Comparison of ENCODE assay signal across 25 mouse cellular contexts in the genomic region with DNA sequence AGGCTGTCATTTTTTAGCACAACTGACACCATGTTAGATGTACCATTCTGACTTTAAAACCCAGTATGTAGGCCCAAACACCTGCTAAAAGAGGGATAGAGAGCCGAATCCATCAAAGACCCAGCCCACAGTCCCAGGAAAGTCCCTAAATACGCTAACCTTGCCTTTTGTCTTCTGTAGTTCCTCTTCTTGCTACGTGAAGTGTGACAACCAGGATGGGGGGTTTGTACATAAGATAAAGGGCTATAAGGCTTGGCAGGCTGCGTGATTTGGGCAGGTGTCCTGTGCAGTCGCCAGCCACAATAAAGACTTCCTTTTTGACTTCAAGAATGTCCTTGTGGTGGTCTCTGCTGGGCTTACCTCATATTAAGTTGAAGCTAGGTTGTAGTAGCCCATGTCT. TPM values are rescaled to one million over a fixed set of nuclear protein-coding genes. Genes with fewer than 3 reads are reported as not detected.
DNase-seq lines count a peak whose midpoint lies in the region; ATAC-seq and TF ChIP-seq lines count a peak whose summit lies in the region.
"Had no signal": no experiment of that assay in that cellular context is flagged by ENCODE, and none has a peak within 500 bp of the region (broad histone marks: within the 10 kb centered on the region; RNA-seq: fewer than 3 reads in every experiment).

No protein-coding gene starts in this region.

- no peaks in the 10 kb centered on the region for H3K4me1 ChIP-seq in midbrain, embryonic 11.5 days (ENCODE audit: control insufficient read depth, insufficient read depth, low read length)
- no peaks in the 10 kb centered on the region for H3K4me1 ChIP-seq in midbrain, embryonic 16.5 days (ENCODE audit: control insufficient read depth, insufficient read depth, low read length)
- H3K4me1 ChIP-seq in MEL (ENCODE audit: control insufficient read depth in 1 of 2, insufficient read depth in 2 of 2, low read length in 2 of 2): peaks cover 11 to 21% of the 10 kb centered on the region in 2 experiments; a peak in 3 of 4 replicates
- no peaks in the 10 kb centered on the region for H3K4me1 ChIP-seq in kidney, embryonic 16.5 days (ENCODE audit: insufficient read depth, low read length)
- H3K4me1 ChIP-seq: embryonic facial prominence, embryonic 13.5 days; forebrain, embryonic 12.5 days; forebrain, embryonic 15.5 days; hindbrain, embryonic 12.5 days; hindbrain, embryonic 15.5 days had no signal

- TF ChIP-seq POLR2A in MEL (IDR thresholded peaks at IDR 0.05; ENCODE audit: control insufficient read depth in 1 of 2, insufficient read depth in 1 of 2, low read depth in 1 of 2, low read length in 2 of 2, poor library complexity in 1 of 2): no peak

- H3K4me2 ChIP-seq in midbrain, embryonic 11.5 days: no peak overlapping the region
- H3K4me2 ChIP-seq in midbrain, embryonic 16.5 days (ENCODE audit: low read length): no peak overlapping the region
- no peak overlapping the region for H3K4me2 ChIP-seq in kidney, embryonic 16.5 days (replicated peaks; ENCODE audit: low read depth, low read length)
- H3K4me2 ChIP-seq: embryonic facial prominence, embryonic 13.5 days; forebrain, embryonic 12.5 days; forebrain, embryonic 15.5 days; heart, embryonic 11.5 days; hindbrain, embryonic 12.5 days; hindbrain, embryonic 15.5 days had no signal

- DNase-seq in midbrain, embryonic 11.5 days (ENCODE audit: low spot score, missing footprints): peak; percentile 35
- DNase-seq in B cell, adult 2 months: peak; percentile 49 to 63
- DNase-seq in MEL (ENCODE audit: low read depth, low spot score): peak; percentile 73
- peak; percentile 78 for DNase-seq in splenic B cell, adult 2 months (ENCODE audit: low read depth, low spot score)
- no peak for DNase-seq in left cerebral cortex, adult 8-10 months (ENCODE audit: low spot score in 2 of 2)
- DNase-seq: adrenal gland, postnatal 10 days; adrenal gland, postnatal 36 days; cerebellum, adult 2 months; cerebellum, adult 9-11 months; cerebellum, postnatal 25 days; embryo, embryonic 11 days; gastrocnemius, adult 2 months; gastrocnemius, postnatal 14 days; heart, adult 11 months had no signal

- H3K27me3 ChIP-seq in midbrain, embryonic 11.5 days (ENCODE audit: control insufficient read depth, insufficient read depth, low read length): no peaks in the 10 kb centered on the region
- H3K27me3 ChIP-seq in midbrain, embryonic 16.5 days (ENCODE audit: control insufficient read depth, insufficient read depth, low read depth, low read length): no peaks in the 10 kb centered on the region
- H3K27me3 ChIP-seq in MEL (ENCODE audit: control insufficient read depth in 1 of 2, insufficient read depth in 2 of 2, low read length in 2 of 2): no peaks in the 10 kb centered on the region
- H3K27me3 ChIP-seq in splenic B cell, adult 2 months (ENCODE audit: control insufficient read depth, insufficient read depth, low read length, poor library complexity, severe bottlenecking): no peaks in the 10 kb centered on the region
- no peaks in the 10 kb centered on the region for H3K27me3 ChIP-seq in kidney, embryonic 16.5 days (ENCODE audit: insufficient read depth, low read length)
- H3K27me3 ChIP-seq: embryonic facial prominence, embryonic 13.5 days; forebrain, embryonic 12.5 days; forebrain, embryonic 15.5 days; hindbrain, embryonic 12.5 days; hindbrain, embryonic 15.5 days; Patski had no signal

- H3K4me3 ChIP-seq in midbrain, embryonic 11.5 days (ENCODE audit: low read depth, low read length): no peak overlapping the region
- H3K4me3 ChIP-seq in midbrain, embryonic 16.5 days (ENCODE audit: low read depth, low read length): no peak overlapping the region
- no peak overlapping the region for H3K4me3 ChIP-seq in MEL (ENCODE audit: control insufficient read depth in 1 of 2, insufficient read depth in 1 of 2, low read depth in 2 of 2, low read length in 2 of 2)
- no peak overlapping the region for H3K4me3 ChIP-seq in kidney, embryonic 16.5 days (ENCODE audit: low read length)
- H3K4me3 ChIP-seq: embryonic facial prominence, embryonic 10.5 days; embryonic facial prominence, embryonic 13.5 days; erythroblast, embryonic 14.5 days; forebrain, embryonic 12.5 days; forebrain, embryonic 15.5 days; gastrocnemius, adult 2 months; hindbrain, embryonic 12.5 days; hindbrain, embryonic 15.5 days had no signal

- H3K79me2 ChIP-seq in MEL (ENCODE audit: control insufficient read depth, insufficient read depth, low read length, poor library complexity): peaks cover 5% of the 10 kb centered on the region

- TF ChIP-seq RAD21 in MEL (IDR thresholded peaks at IDR 0.05; ENCODE audit: low read depth, low read length): no peak

- 72% methylated on average over 5 of the region's 5 CpGs for WGBS in midbrain, embryonic 11.5 days
- 70% methylated on average over 5 of the region's 5 CpGs for WGBS in midbrain, embryonic 16.5 days
- 81% methylated on average over 5 of the region's 5 CpGs for WGBS in kidney, embryonic 16.5 days

- H3K27ac ChIP-seq in midbrain, embryonic 11.5 days (ENCODE audit: low read depth, low read length): no peak overlapping the region
- H3K27ac ChIP-seq in midbrain, embryonic 16.5 days (ENCODE audit: low read length): no peak overlapping the region
- H3K27ac ChIP-seq in MEL (ENCODE audit: control insufficient read depth, low read depth, low read length): peak overlapping the region; percentile 52
- no peak overlapping the region for H3K27ac ChIP-seq in kidney, embryonic 16.5 days (ENCODE audit: low read length)
- H3K27ac ChIP-seq: embryonic facial prominence, embryonic 10.5 days; embryonic facial prominence, embryonic 13.5 days; forebrain, embryonic 12.5 days; forebrain, embryonic 15.5 days; gastrocnemius, adult 2 months; hindbrain, embryonic 12.5 days; hindbrain, embryonic 15.5 days had no signal

- ATAC-seq in midbrain, embryonic 11.5 days (ENCODE audit: low FRiP score): no peak
- no peak for ATAC-seq in midbrain, embryonic 16.5 days
- ATAC-seq in kidney, embryonic 16.5 days (ENCODE audit: low FRiP score, low TSS enrichment): no peak
- ATAC-seq: forebrain, embryonic 15.5 days; Patski had no signal

- no peaks in the 10 kb centered on the region for H3K36me3 ChIP-seq in midbrain, embryonic 11.5 days (ENCODE audit: control insufficient read depth, insufficient read depth, low read length)
- no peaks in the 10 kb centered on the region for H3K36me3 ChIP-seq in midbrain, embryonic 16.5 days (ENCODE audit: control insufficient read depth, insufficient read depth, low read length)
- H3K36me3 ChIP-seq in MEL (ENCODE audit: control insufficient read depth in 1 of 2, insufficient read depth in 2 of 2, low read length in 2 of 2): peaks cover 0 to 23% of the 10 kb centered on the region in 2 experiments; a peak in 2 of 4 replicates
- H3K36me3 ChIP-seq in splenic B cell, adult 2 months (ENCODE audit: control insufficient read depth, insufficient read depth, low read length, poor library complexity, severe bottlenecking): no peaks in the 10 kb centered on the region
- H3K36me3 ChIP-seq in kidney, embryonic 16.5 days (ENCODE audit: insufficient read depth, low read length): no peaks in the 10 kb centered on the region
- H3K36me3 ChIP-seq: embryonic facial prominence, embryonic 10.5 days; embryonic facial prominence, embryonic 13.5 days; forebrain, embryonic 12.5 days; forebrain, embryonic 15.5 days; hindbrain, embryonic 12.5 days; hindbrain, embryonic 15.5 days had no signal

- no peaks in the 10 kb centered on the region for H3K9me3 ChIP-seq in midbrain, embryonic 11.5 days (ENCODE audit: control insufficient read depth, low read length)
- H3K9me3 ChIP-seq in midbrain, embryonic 16.5 days (replicated peaks; ENCODE audit: control insufficient read depth, low read length, poor library complexity, severe bottlenecking): no peaks in the 10 kb centered on the region
- H3K9me3 ChIP-seq in MEL (replicated peaks; ENCODE audit: insufficient read depth, low read length): no peaks in the 10 kb centered on the region
- H3K9me3 ChIP-seq in kidney, embryonic 16.5 days (ENCODE audit: low read length): no peaks in the 10 kb centered on the region
- H3K9me3 ChIP-seq: embryonic facial prominence, embryonic 10.5 days; embryonic facial prominence, embryonic 13.5 days; forebrain, embryonic 12.5 days; forebrain, embryonic 15.5 days; hindbrain, embryonic 12.5 days; hindbrain, embryonic 15.5 days had no signal

- peak; percentile 44 to 70 for TF ChIP-seq EP300 in MEL (IDR thresholded peaks at IDR 0.05; ENCODE audit: low read depth in 1 of 2, low read length in 2 of 2)

- no peak overlapping the region for H3K9ac ChIP-seq in midbrain, embryonic 11.5 days (ENCODE audit: low read length)
- H3K9ac ChIP-seq in midbrain, embryonic 16.5 days (ENCODE audit: low read depth, low read length): no peak overlapping the region
- peak overlapping the region; percentile 20; the same call in 1 of the 2 replicates for H3K9ac ChIP-seq in MEL (ENCODE audit: control insufficient read depth, low read depth, low read length, poor library complexity, severe bottlenecking)
- H3K9ac ChIP-seq in kidney, embryonic 16.5 days (replicated peaks; ENCODE audit: low read length): no peak overlapping the region
- H3K9ac ChIP-seq: embryonic facial prominence, embryonic 13.5 days; forebrain, embryonic 12.5 days; forebrain, embryonic 15.5 days; hindbrain, embryonic 12.5 days; hindbrain, embryonic 15.5 days had no signal

- TF ChIP-seq CTCF in MEL (IDR thresholded peaks at IDR 0.05 in 2 of 3, conservative IDR thresholded peaks at IDR 0.05 in 1 of 3; ENCODE audit: control insufficient read depth in 1 of 3, insufficient read depth in 1 of 3, low read depth in 2 of 3, low read length in 3 of 3, poor library complexity in 1 of 3, severe bottlenecking in 1 of 3): no peak

RNA-seq across cellular contexts. Expression of gene Arl8b, which starts 4.5 kb away (rescaled TPM):
- 84.3 and 94.5 TPM in 2 replicates for polyA plus RNA-seq in midbrain, embryonic 11.5 days (2014; fragmentation: Nextera tagmentation; extraction: Ambion mirVana)
- polyA plus RNA-seq in midbrain, embryonic 16.5 days (2015; fragmentation: Nextera tagmentation; extraction: Ambion mirVana): 106 and 112 TPM in 2 replicates
- total RNA-seq in MEL (2012; rRNA removed): 37.7 and 45.2 TPM in 2 replicates
- polyA plus RNA-seq in MEL (2012; ENCODE audit: insufficient read depth in 1 of 2, insufficient read length in 2 of 2, low read depth in 1 of 2, low replicate concordance in 2 of 2, missing spikeins in 1 of 2): 100 to 1,000 TPM in 1 of 2 experiments, 10 to 100 TPM in 1; 75.2 to 120 TPM
- 100 to 1,000 TPM; 199 to 232 (median 219) TPM for total RNA-seq in left cerebral cortex, adult 8-10 months (2022)
- 79.1 and 81.9 TPM in 2 replicates for polyA plus RNA-seq in kidney, embryonic 16.5 days (2015; fragmentation: Nextera tagmentation; extraction: Ambion mirVana)

RNA-seq across cellular contexts. Expression of gene Edem1, which starts 50.0 kb away (rescaled TPM):
- polyA plus RNA-seq in midbrain, embryonic 11.5 days (2014; fragmentation: Nextera tagmentation; extraction: Ambion mirVana): 20.5 and 21.7 TPM in 2 replicates
- 4.1 and 4.9 TPM in 2 replicates for polyA plus RNA-seq in midbrain, embryonic 16.5 days (2015; fragmentation: Nextera tagmentation; extraction: Ambion mirVana)
- 10.8 and 11.1 TPM in 2 replicates for total RNA-seq in MEL (2012; rRNA removed)
- 10 to 100 TPM in 1 of 2 experiments, not detected in 1; 17.9 TPM for polyA plus RNA-seq in MEL (2012; ENCODE audit: insufficient read depth in 1 of 2, insufficient read length in 2 of 2, low read depth in 1 of 2, low replicate concordance in 2 of 2, missing spikeins in 1 of 2)
- 10 to 100 TPM; 18.2 to 26.0 (median 21.3) TPM for total RNA-seq in left cerebral cortex, adult 8-10 months (2022)
- polyA plus RNA-seq in kidney, embryonic 16.5 days (2015; fragmentation: Nextera tagmentation; extraction: Ambion mirVana): 18.8 and 23.7 TPM in 2 replicates

Comparison
In these comparisons a context has a peak if more than half of its experiments do, and no peak if none do; other contexts are left out.
1. DNase-seq: peak in midbrain, embryonic 11.5 days (single experiment), B cell, adult 2 months (2 of 2), MEL (single experiment) and splenic B cell, adult 2 months (single experiment); none in left cerebral cortex, adult 8-10 months (0 of 2).